Mouse (Mus musculus): ENCODE data around the gene Tigar. TPM values are rescaled to one million over a fixed set of nuclear protein-coding genes. Genes with fewer than 3 reads are reported as not detected.

Gene Tigar
- polyA plus RNA-seq, 1 experiment, result 0.50 TPM

DNA sequence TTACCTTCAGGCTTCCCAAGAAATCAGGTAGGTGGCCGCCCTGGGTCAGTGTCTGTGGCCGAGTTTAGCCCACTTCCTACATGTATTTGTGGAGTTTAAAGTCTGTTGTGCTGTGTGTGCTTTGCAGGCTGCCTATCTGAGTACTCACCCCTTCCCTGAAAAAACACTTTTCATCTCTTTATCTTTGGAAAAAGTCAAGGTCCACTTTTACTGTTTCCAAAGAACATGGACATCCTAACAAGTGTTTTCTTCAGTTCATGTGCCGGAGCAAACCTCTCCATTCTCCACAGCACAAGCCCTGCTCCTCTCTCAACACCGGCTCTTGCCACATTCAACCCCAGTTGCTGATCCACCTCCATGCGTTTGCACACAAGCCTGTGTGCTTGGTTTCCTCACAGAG, 13.6 kb upstream of the Tigar start:
- Histone ChIP-seq H3K9me3 (peaks cover 3% of the 10 kb centered on the region; the same call in 1 of the 2 replicates), H3K36me3 (replicated peaks; ENCODE audit: low read length) (peaks cover 24% of the 10 kb centered on the region), H3K4me1 (no peaks in the 10 kb centered on the region), H3K27me3 (replicated peaks) (peaks cover 24% of the 10 kb centered on the region), H3K4me3 (replicated peaks) (no peak overlapping the region)
- TF ChIP-seq FLI1 (IDR thresholded peaks at IDR 0.05; ENCODE audit: low read length), result no peak
- TF ChIP-seq GATA1 (IDR thresholded peaks at IDR 0.05; ENCODE audit: borderline replicate concordance, low read length), result no peak

- peaks cover 17% of the 10 kb centered on the region for H3K36me3 ChIP-seq (replicated peaks; ENCODE audit: low read length)
- H3K27me3 ChIP-seq (replicated peaks), result peaks cover 28% of the 10 kb centered on the region
- no peak overlapping the region for H3K4me3 ChIP-seq (replicated peaks)
- peaks cover 3% of the 10 kb centered on the region; the same call in 1 of the 2 replicates for H3K9me3 ChIP-seq
- no peak for TF ChIP-seq GATA1 (IDR thresholded peaks at IDR 0.05; ENCODE audit: borderline replicate concordance, low read length)
- TF ChIP-seq FLI1 (IDR thresholded peaks at IDR 0.05; ENCODE audit: low read length), result no peak
- no peaks in the 10 kb centered on the region for H3K4me1 ChIP-seq
Observed at GRCm38 (mm10) chr6:127122221-127122806, 13.0 kb upstream of the Tigar start.

DNA sequence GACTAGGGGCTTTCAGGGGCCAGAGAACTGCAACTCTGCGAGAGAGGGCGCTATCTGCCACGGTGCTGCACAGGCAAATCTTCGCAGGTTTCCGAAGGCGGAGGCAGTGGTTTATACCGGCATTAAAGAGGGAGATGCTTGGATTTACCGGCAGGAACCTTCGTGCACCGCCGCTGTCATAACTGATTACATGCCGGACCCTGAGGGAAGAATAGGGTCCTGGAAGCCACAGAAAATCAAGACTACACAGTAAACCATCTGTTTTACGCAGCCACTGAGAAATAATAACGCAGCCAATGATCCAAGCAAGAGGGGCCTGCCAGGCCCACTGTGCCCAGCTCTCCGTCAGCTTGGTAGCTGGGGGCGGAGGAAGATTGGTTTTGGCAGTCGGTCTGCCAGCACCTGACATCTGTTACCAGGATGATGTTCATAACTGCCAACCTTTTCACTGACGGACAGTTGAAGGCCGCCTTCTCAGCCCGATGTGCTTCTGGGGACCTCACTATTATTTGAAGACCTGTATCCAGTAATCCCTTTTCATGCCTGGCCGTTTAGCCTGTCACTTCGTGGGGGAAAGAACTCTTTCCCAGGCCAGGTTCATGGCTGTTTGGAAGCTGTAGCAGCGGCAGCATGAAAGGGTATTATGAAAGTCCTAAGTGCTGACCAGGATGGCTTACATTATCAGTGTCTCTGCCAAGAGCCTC, 5.5 kb upstream of the Tigar start:
- no peaks in the 10 kb centered on the region for H3K36me3 ChIP-seq (replicated peaks; ENCODE audit: low read length)
- TF ChIP-seq GATA1 (IDR thresholded peaks at IDR 0.05; ENCODE audit: borderline replicate concordance, low read length) (no peak), FLI1 (IDR thresholded peaks at IDR 0.05; ENCODE audit: low read length) (no peak)
- H3K9me3 ChIP-seq, result peaks cover 4% of the 10 kb centered on the region; the same call in 1 of the 2 replicates
- peaks cover under 1% of the 10 kb centered on the region for H3K4me1 ChIP-seq
- peaks cover 67% of the 10 kb centered on the region for H3K27me3 ChIP-seq (replicated peaks)
- no peak overlapping the region for H3K4me3 ChIP-seq (replicated peaks)

GRCm38 (mm10) chr6:127108368-127109060, 843 bp downstream of the Tigar start:
- peaks cover 4% of the 10 kb centered on the region; the same call in 1 of the 2 replicates for H3K9me3 ChIP-seq
- H3K4me1 ChIP-seq, result peaks cover 27% of the 10 kb centered on the region
- H3K4me3 ChIP-seq (replicated peaks), result peak overlapping the region; percentile 97
- peaks cover under 1% of the 10 kb centered on the region for H3K36me3 ChIP-seq (replicated peaks; ENCODE audit: low read length)
- H3K27me3 ChIP-seq (replicated peaks), result peaks cover 32% of the 10 kb centered on the region
- TF ChIP-seq FLI1 (IDR thresholded peaks at IDR 0.05; ENCODE audit: low read length) (no peak), GATA1 (IDR thresholded peaks at IDR 0.05; ENCODE audit: borderline replicate concordance, low read length) (no peak)

- H3K4me3 ChIP-seq (replicated peaks), result no peak overlapping the region
- peaks cover 27% of the 10 kb centered on the region for H3K4me1 ChIP-seq
- peaks cover 9% of the 10 kb centered on the region for H3K36me3 ChIP-seq (replicated peaks; ENCODE audit: low read length)
- peaks cover 3% of the 10 kb centered on the region; the same call in 1 of the 2 replicates for H3K9me3 ChIP-seq
- H3K27me3 ChIP-seq (replicated peaks), result peaks cover 29% of the 10 kb centered on the region
- TF ChIP-seq FLI1 (IDR thresholded peaks at IDR 0.05; ENCODE audit: low read length), result no peak
- no peak for TF ChIP-seq GATA1 (IDR thresholded peaks at IDR 0.05; ENCODE audit: borderline replicate concordance, low read length)
Observed at GRCm38 (mm10) chr6:127107413-127107812, 1.9 kb downstream of the Tigar start.

DNA sequence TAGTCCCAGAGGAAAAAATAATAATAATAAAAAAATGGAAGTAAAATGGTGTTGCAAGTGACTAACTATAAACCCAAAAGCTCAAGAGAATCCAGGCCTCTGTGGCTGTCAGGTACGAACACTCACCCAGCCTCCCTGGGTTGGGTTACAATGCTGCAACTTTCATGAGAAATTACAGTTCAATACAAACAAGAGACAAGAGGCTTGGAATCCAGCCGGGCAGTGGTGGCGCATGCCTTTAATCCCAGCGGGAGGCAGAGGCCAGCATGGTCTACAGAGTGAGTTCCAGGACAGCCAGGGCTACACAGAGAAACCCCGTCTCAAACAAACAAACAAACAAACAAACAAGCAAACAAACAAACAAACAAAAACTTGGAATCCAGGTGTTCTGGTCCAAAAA, 2.6 kb downstream of the Tigar start:
- peaks cover 14% of the 10 kb centered on the region for H3K36me3 ChIP-seq (replicated peaks; ENCODE audit: low read length)
- no peaks in the 10 kb centered on the region for H3K9me3 ChIP-seq
- peaks cover 22% of the 10 kb centered on the region for H3K27me3 ChIP-seq (replicated peaks)
- H3K4me3 ChIP-seq (replicated peaks), result no peak overlapping the region
- peaks cover 27% of the 10 kb centered on the region for H3K4me1 ChIP-seq
- TF ChIP-seq FLI1 (IDR thresholded peaks at IDR 0.05; ENCODE audit: low read length), result no peak
- TF ChIP-seq GATA1 (IDR thresholded peaks at IDR 0.05; ENCODE audit: borderline replicate concordance, low read length), result no peak

GRCm38 (mm10) chr6:127106189-127106588, 3.2 kb downstream of the Tigar start:
- Histone ChIP-seq H3K4me1 (peaks cover 27% of the 10 kb centered on the region), H3K4me3 (replicated peaks) (no peak overlapping the region), H3K27me3 (replicated peaks) (peaks cover 17% of the 10 kb centered on the region), H3K36me3 (replicated peaks; ENCODE audit: low read length) (peaks cover 19% of the 10 kb centered on the region), H3K9me3 (no peaks in the 10 kb centered on the region)
- no peak for TF ChIP-seq GATA1 (IDR thresholded peaks at IDR 0.05; ENCODE audit: borderline replicate concordance, low read length)
- TF ChIP-seq FLI1 (IDR thresholded peaks at IDR 0.05; ENCODE audit: low read length), result no peak

GRCm38 (mm10) chr6:127105107-127105506, 4.2 kb downstream of the Tigar start:
- Histone ChIP-seq H3K4me1 (peaks cover 27% of the 10 kb centered on the region), H3K4me3 (replicated peaks) (no peak overlapping the region), H3K36me3 (replicated peaks; ENCODE audit: low read length) (peaks cover 27% of the 10 kb centered on the region), H3K27me3 (replicated peaks) (peaks cover 6% of the 10 kb centered on the region), H3K9me3 (no peaks in the 10 kb centered on the region)
- no peak for TF ChIP-seq GATA1 (IDR thresholded peaks at IDR 0.05; ENCODE audit: borderline replicate concordance, low read length)
- TF ChIP-seq FLI1 (IDR thresholded peaks at IDR 0.05; ENCODE audit: low read length), result no peak

DNA sequence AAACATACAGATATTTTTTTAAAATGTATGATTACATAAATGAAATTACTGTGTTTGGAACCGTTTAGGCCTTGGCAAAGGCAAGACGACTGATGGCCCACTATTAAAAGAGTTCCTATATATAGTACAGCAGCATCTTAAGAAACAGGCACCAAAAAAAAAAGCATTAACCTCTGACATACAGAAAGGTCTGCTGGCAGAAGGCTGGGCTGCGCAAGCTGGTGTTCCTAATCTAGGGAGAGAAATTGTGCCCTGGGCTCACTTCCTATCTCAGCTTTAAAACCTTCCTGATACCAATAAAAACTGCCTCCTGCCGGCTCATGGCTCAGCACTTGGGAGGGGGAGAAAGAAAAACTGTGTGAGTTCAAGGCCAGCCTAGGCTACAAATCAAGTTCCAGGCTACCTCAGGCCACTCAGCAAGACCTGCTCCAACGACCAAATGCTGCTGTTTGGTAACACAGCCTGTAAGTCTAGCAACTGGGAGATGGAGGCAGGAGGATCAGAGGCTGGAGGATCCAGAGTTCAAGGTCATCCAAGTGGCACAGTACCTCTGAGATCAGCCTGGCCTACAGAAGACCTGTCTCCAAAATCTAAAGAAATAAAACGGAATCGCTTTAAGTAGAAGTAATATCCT, 4.8 kb downstream of the Tigar start:
- H3K36me3 ChIP-seq (replicated peaks; ENCODE audit: low read length), result peaks cover 27% of the 10 kb centered on the region

More for the DNA sequence above, 4.8 kb downstream of the Tigar start:
- H3K4me3 ChIP-seq (replicated peaks), result no peak overlapping the region
- H3K9me3 ChIP-seq, result no peaks in the 10 kb centered on the region
- peaks cover 3% of the 10 kb centered on the region for H3K27me3 ChIP-seq (replicated peaks)
- TF ChIP-seq FLI1 (IDR thresholded peaks at IDR 0.05; ENCODE audit: low read length) (no peak), GATA1 (IDR thresholded peaks at IDR 0.05; ENCODE audit: borderline replicate concordance, low read length) (no peak)
- peaks cover 23% of the 10 kb centered on the region for H3K4me1 ChIP-seq
